Mouse (Mus musculus): ENCODE results near the gene Lmbrd2. TPM values are rescaled to one million over a fixed set of nuclear protein-coding genes. Genes with fewer than 3 reads are reported as not detected.
"Not testable (repeated sequence)": the region's sequence is repeated elsewhere in the genome, so short reads cannot be mapped to it uniquely, and the experiment has no call there.

Gene Lmbrd2
- polyA plus RNA-seq, 1 experiment from 2014 or later, result 3.9 TPM

DNA sequence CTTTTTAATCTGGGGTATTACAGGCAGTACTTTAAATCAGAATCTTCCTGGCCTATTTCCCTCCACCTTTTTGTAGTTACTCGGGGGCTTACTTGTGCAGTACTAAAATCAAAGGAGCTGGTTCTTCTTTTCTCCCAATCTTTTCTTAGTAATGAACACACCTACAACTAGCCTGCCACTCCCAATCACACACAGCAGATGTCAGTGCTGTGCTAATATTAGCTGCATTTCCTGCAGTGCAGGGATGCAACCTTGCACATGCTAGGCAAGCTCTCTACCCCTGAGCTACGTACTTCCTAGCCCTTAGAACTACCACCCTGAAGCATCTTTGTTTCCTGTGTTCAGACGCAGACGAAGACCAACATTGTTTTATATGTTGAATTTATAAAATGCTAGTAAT is 90.6 kb downstream of the Lmbrd2 start:
- not testable (repeated sequence) for H3K4me1 ChIP-seq (ENCODE audit: control insufficient read depth, insufficient read depth, low read depth, low read length); H3K9ac ChIP-seq (ENCODE audit: low read depth, low read length); H3K36me3 ChIP-seq (ENCODE audit: control insufficient read depth, insufficient read depth, low read length); H3K27me3 ChIP-seq (replicated peaks; ENCODE audit: control insufficient read depth, insufficient read depth, low read length); ATAC-seq; H3K4me2 ChIP-seq (ENCODE audit: low read length); H3K9me3 ChIP-seq (ENCODE audit: control insufficient read depth, low read length); H3K4me3 ChIP-seq (ENCODE audit: low read length); H3K27ac ChIP-seq (ENCODE audit: low read depth, low read length)
- 82% methylated on average over 4 of the region's 4 CpGs for WGBS

DNA sequence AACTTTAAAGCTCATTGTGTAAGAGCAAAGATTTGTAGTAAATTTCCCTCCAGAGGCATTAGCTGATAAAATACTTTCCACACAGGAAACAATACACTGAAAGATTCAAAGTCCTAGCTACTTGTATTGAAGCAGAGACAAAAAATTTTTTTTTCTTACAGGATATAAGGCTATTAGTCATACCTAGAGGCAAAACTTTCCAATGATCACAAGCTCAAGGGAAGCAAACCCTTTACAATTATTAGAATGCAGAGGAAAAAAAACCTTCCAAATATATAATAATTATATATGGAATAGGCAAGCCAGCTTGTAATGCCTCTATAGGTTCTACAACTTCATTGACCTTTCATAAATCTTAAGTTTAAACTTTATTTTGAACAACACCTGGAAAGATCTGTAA is 106.0 kb downstream of the Lmbrd2 start:
- Histone ChIP-seq H3K4me3 (ENCODE audit: low read length) (no peak overlapping the region), H3K27me3 (replicated peaks; ENCODE audit: control insufficient read depth, insufficient read depth, low read length) (no peaks in the 10 kb centered on the region), H3K36me3 (ENCODE audit: control insufficient read depth, insufficient read depth, low read length) (no peaks in the 10 kb centered on the region), H3K9me3 (ENCODE audit: control insufficient read depth, low read length) (no peaks in the 10 kb centered on the region), H3K27ac (ENCODE audit: low read depth, low read length) (no peak overlapping the region), H3K4me2 (ENCODE audit: low read length) (no peak overlapping the region), H3K4me1 (ENCODE audit: control insufficient read depth, insufficient read depth, low read depth, low read length) (no peaks in the 10 kb centered on the region), H3K9ac (ENCODE audit: low read depth, low read length) (no peak overlapping the region)
- ATAC-seq, result no peak

Other genes with a start within 250 kb of the Lmbrd2 start
- 12.6 and 15.2 TPM in 2 replicates for gene Ranbp3l, start 172.6 kb upstream of the Lmbrd2 start, polyA plus RNA-seq (2015; fragmentation: Nextera tagmentation; extraction: Ambion mirVana)
- 27.1 and 31.7 TPM in 2 replicates for gene Nadk2, start 69.3 kb upstream of the Lmbrd2 start, polyA plus RNA-seq (2015; fragmentation: Nextera tagmentation; extraction: Ambion mirVana)
- gene Skp2, start 14.9 kb downstream of the Lmbrd2 start, polyA plus RNA-seq (2015; fragmentation: Nextera tagmentation; extraction: Ambion mirVana), result 17.9 and 19.2 TPM in 2 replicates
- not detected in 2 replicates for gene Ugt3a1, start 136.3 kb downstream of the Lmbrd2 start, polyA plus RNA-seq (2015; fragmentation: Nextera tagmentation; extraction: Ambion mirVana)
- gene Ugt3a2, start 195.0 kb downstream of the Lmbrd2 start, polyA plus RNA-seq (2015; fragmentation: Nextera tagmentation; extraction: Ambion mirVana), result not detected in 2 replicates